Comparison of ENCODE assay signal across 16 mouse cellular contexts in the genomic region with DNA sequence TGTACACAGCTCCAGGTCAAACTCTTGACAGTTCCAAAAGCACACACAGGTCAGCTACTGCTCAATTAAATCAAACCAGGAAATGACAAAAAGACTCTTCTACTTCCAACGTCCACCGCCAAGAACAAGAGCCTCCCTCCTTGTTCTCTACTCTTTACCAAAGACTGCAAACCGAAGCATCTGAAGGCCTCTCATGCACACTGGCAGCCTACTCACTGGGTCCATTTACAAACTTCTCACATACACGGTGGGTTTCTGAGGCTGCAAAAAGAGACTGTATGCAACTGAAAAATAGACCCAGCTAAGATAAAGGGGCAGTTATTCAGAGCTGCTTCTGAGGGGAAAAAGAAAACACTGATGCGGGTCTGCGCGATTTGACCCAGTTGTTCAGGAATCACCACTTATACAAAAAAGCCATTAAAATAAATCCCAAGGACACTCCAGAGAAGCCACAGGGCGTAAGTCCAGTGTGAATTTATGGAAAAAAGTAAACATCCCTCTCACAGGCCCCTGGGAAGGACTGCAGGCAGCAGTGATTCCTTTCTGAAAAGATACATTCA. TPM values are rescaled to one million over a fixed set of nuclear protein-coding genes. Genes with fewer than 3 reads are reported as not detected.
DNase-seq lines count a peak whose midpoint lies in the region; ATAC-seq and TF ChIP-seq lines count a peak whose summit lies in the region.
"Had no signal": no experiment of that assay in that cellular context is flagged by ENCODE, and none has a peak within 500 bp of the region (broad histone marks: within the 10 kb centered on the region; RNA-seq: fewer than 3 reads in every experiment).

No protein-coding gene starts in this region.

- H3K9ac ChIP-seq in intestine, embryonic 14.5 days (ENCODE audit: low read length), result no peak overlapping the region
- no peak overlapping the region for H3K9ac ChIP-seq in intestine, postnatal 0 days (ENCODE audit: low read depth, low read length)
- no peak overlapping the region for H3K9ac ChIP-seq in hindbrain, postnatal 0 days (replicated peaks; ENCODE audit: low read length)
- H3K9ac ChIP-seq: embryonic facial prominence, embryonic 15.5 days; limb, embryonic 13.5 days; liver, embryonic 15.5 days; neural tube, embryonic 12.5 days had no signal

- peak; percentile 51 for DNase-seq in intestine, embryonic 14.5 days (ENCODE audit: low spot score)
- DNase-seq in testis, postnatal 10 days (ENCODE audit: low spot score), result peak; percentile 13
- no peak for DNase-seq in testis, postnatal 14 days (ENCODE audit: low spot score)
- DNase-seq in hindbrain, postnatal 0 days (ENCODE audit: low spot score), result peak; percentile 56
- no peak for DNase-seq in left cerebral cortex, adult 18-20 months (ENCODE audit: low spot score in 2 of 2)
- DNase-seq in lung, postnatal 10 days, result no peak
- DNase-seq: cerebellum, adult 8-10 months; gastrocnemius, postnatal 10 days; kidney, adult 11 months; kidney, postnatal 4 days; lung, postnatal 14 days had no signal

- peaks cover 12% of the 10 kb centered on the region; the same call in 1 of the 2 replicates for H3K4me1 ChIP-seq in intestine, embryonic 14.5 days (replicated peaks; ENCODE audit: control insufficient read depth, insufficient read depth, low read length)
- H3K4me1 ChIP-seq in intestine, postnatal 0 days (replicated peaks; ENCODE audit: control insufficient read depth, insufficient read depth, low read length), result no peaks in the 10 kb centered on the region
- 0 out of 2 replicates have a peak, but pooled peaks cover 14% of the 10 kb centered on the region for H3K4me1 ChIP-seq in hindbrain, postnatal 0 days (ENCODE audit: insufficient read depth, low read length)
- H3K4me1 ChIP-seq: embryonic facial prominence, embryonic 15.5 days; limb, embryonic 13.5 days; liver, embryonic 15.5 days; neural tube, embryonic 12.5 days had no signal

- H3K4me2 ChIP-seq in intestine, embryonic 14.5 days (ENCODE audit: low read length), result no peak overlapping the region
- H3K4me2 ChIP-seq in intestine, postnatal 0 days (replicated peaks; ENCODE audit: low read depth), result no peak overlapping the region
- H3K4me2 ChIP-seq in hindbrain, postnatal 0 days (ENCODE audit: low read depth, low read length), result no peak overlapping the region
- H3K4me2 ChIP-seq: embryonic facial prominence, embryonic 15.5 days; limb, embryonic 13.5 days; liver, embryonic 15.5 days; neural tube, embryonic 12.5 days had no signal

- H3K4me3 ChIP-seq in intestine, embryonic 14.5 days (ENCODE audit: low read depth, low read length), result no peak overlapping the region
- H3K4me3 ChIP-seq in intestine, postnatal 0 days (ENCODE audit: low read depth, low read length), result no peak overlapping the region
- H3K4me3 ChIP-seq in hindbrain, postnatal 0 days (ENCODE audit: low read length), result no peak overlapping the region
- H3K4me3 ChIP-seq: embryonic facial prominence, embryonic 15.5 days; limb, embryonic 13.5 days; liver, embryonic 15.5 days; neural tube, embryonic 12.5 days had no signal

- WGBS in intestine, embryonic 14.5 days, result 46% methylated on average over 8 of the region's 8 CpGs
- WGBS in intestine, postnatal 0 days, result 57% methylated on average over 8 of the region's 8 CpGs
- WGBS in hindbrain, postnatal 0 days, result 59% methylated on average over 8 of the region's 8 CpGs

- H3K27me3 ChIP-seq in intestine, embryonic 14.5 days (replicated peaks; ENCODE audit: control insufficient read depth, insufficient read depth, low read length), result no peaks in the 10 kb centered on the region
- H3K27me3 ChIP-seq in intestine, postnatal 0 days (replicated peaks; ENCODE audit: control insufficient read depth, insufficient read depth, low read length), result no peaks in the 10 kb centered on the region
- H3K27me3 ChIP-seq in hindbrain, postnatal 0 days (ENCODE audit: insufficient read depth, low read length), result no peaks in the 10 kb centered on the region
- H3K27me3 ChIP-seq: embryonic facial prominence, embryonic 15.5 days; limb, embryonic 13.5 days; liver, embryonic 15.5 days; neural tube, embryonic 12.5 days had no signal

- no peak overlapping the region for H3K27ac ChIP-seq in intestine, embryonic 14.5 days (ENCODE audit: low read depth)
- H3K27ac ChIP-seq in intestine, postnatal 0 days (ENCODE audit: low read depth, low read length), result no peak overlapping the region; the same call in 1 of the 2 replicates
- peak overlapping the region; percentile 62 for H3K27ac ChIP-seq in hindbrain, postnatal 0 days
- H3K27ac ChIP-seq: embryonic facial prominence, embryonic 15.5 days; limb, embryonic 13.5 days; liver, embryonic 15.5 days; neural tube, embryonic 12.5 days had no signal

- H3K36me3 ChIP-seq in intestine, embryonic 14.5 days (ENCODE audit: control insufficient read depth, insufficient read depth, low read length), result no peaks in the 10 kb centered on the region
- H3K36me3 ChIP-seq in intestine, postnatal 0 days (ENCODE audit: control insufficient read depth, insufficient read depth), result peaks cover 6% of the 10 kb centered on the region; the same call in 1 of the 2 replicates
- H3K36me3 ChIP-seq in hindbrain, postnatal 0 days (ENCODE audit: insufficient read depth, low read length), result no peaks in the 10 kb centered on the region
- H3K36me3 ChIP-seq: liver, embryonic 15.5 days; neural tube, embryonic 12.5 days had no signal

- no peak for ATAC-seq in intestine, embryonic 14.5 days (replicated peaks; ENCODE audit: low FRiP score, low TSS enrichment, low read depth)
- ATAC-seq in intestine, postnatal 0 days, result no peak
- ATAC-seq in hindbrain, postnatal 0 days, result peak; percentile 84

- no peaks in the 10 kb centered on the region for H3K9me3 ChIP-seq in intestine, embryonic 14.5 days (ENCODE audit: control insufficient read depth, low read length)
- no peaks in the 10 kb centered on the region for H3K9me3 ChIP-seq in intestine, postnatal 0 days (ENCODE audit: control insufficient read depth)
- no peaks in the 10 kb centered on the region for H3K9me3 ChIP-seq in hindbrain, postnatal 0 days (ENCODE audit: low read length)
- H3K9me3 ChIP-seq: embryonic facial prominence, embryonic 15.5 days; limb, embryonic 13.5 days; liver, embryonic 15.5 days; neural tube, embryonic 12.5 days had no signal

- no peak for TF ChIP-seq CTCF in intestine, postnatal 0 days (IDR thresholded peaks at IDR 0.05; ENCODE audit: low read depth)
- TF ChIP-seq CTCF in hindbrain, postnatal 0 days (IDR thresholded peaks at IDR 0.05; ENCODE audit: low read depth), result no peak

RNA-seq across cellular contexts. Expression of a gene that starts 57.0 kb away (rescaled TPM):
- 52.1 and 53.8 TPM in 2 replicates for polyA plus RNA-seq in intestine, embryonic 14.5 days (2014; fragmentation: Nextera tagmentation; extraction: Ambion mirVana)
- 40.5 and 41.5 TPM in 2 replicates for polyA plus RNA-seq in intestine, postnatal 0 days (2015; fragmentation: Nextera tagmentation; extraction: Ambion mirVana)
- total RNA-seq in hindbrain, postnatal 0 days (2014; rRNA removed), result 158 and 167 TPM in 2 replicates
- polyA plus RNA-seq in hindbrain, postnatal 0 days (2015; fragmentation: Nextera tagmentation; extraction: Ambion mirVana), result 161 and 164 TPM in 2 replicates
- 100 to 1,000 TPM; 320 to 321 TPM for total RNA-seq in left cerebral cortex, adult 18-20 months (2021)

RNA-seq across cellular contexts. Expression of a gene that starts 57.7 kb away (rescaled TPM):
- polyA plus RNA-seq in intestine, embryonic 14.5 days (2014; fragmentation: Nextera tagmentation; extraction: Ambion mirVana), result 42.5 and 45.8 TPM in 2 replicates
- 9.1 and 9.7 TPM in 2 replicates for polyA plus RNA-seq in intestine, postnatal 0 days (2015; fragmentation: Nextera tagmentation; extraction: Ambion mirVana)
- total RNA-seq in hindbrain, postnatal 0 days (2014; rRNA removed), result 5.4 and 8.6 TPM in 2 replicates
- polyA plus RNA-seq in hindbrain, postnatal 0 days (2015; fragmentation: Nextera tagmentation; extraction: Ambion mirVana), result 12.7 and 14.9 TPM in 2 replicates
- total RNA-seq in left cerebral cortex, adult 18-20 months (2021), result 1 to 10 TPM; 1.3 to 1.4 TPM

Comparison
In these comparisons a context has a peak if more than half of its experiments do, and no peak if none do; other contexts are left out.
1. DNase-seq: peak in intestine, embryonic 14.5 days (single experiment), testis, postnatal 10 days (single experiment) and hindbrain, postnatal 0 days (single experiment); none in testis, postnatal 14 days (single experiment), left cerebral cortex, adult 18-20 months (0 of 2) and lung, postnatal 10 days (single experiment).